Mouse (Mus musculus): Measurements from ENCODE around the gene Arhgef6. TPM values are rescaled to one million over a fixed set of nuclear protein-coding genes. Genes with fewer than 3 reads are reported as not detected.

The Arhgef6 gene
- polyA plus RNA-seq, 1 experiment from 2014 or later, result 36.1 TPM

GRCm38 (mm10) chrX:57233596-57233995 is 104.9 kb downstream of the Arhgef6 start:
- ATAC-seq (ENCODE audit: insufficient number of reproducible peaks, low FRiP score), result no peak
- Histone ChIP-seq H3K27me3 (replicated peaks) (no peaks in the 10 kb centered on the region), H3K27ac (ENCODE audit: poor library complexity, severe bottlenecking) (no peak overlapping the region), H3K9ac (no peak overlapping the region), H3K9me3 (replicated peaks) (0 out of 2 replicates have a peak, but pooled peaks cover 3% of the 10 kb centered on the region), H3K4me2 (no peak overlapping the region), H3K4me3 (no peak overlapping the region), H3K4me1 (replicated peaks) (no peaks in the 10 kb centered on the region), H3K36me3 (0 out of 2 replicates have a peak, but pooled peaks cover 3% of the 10 kb centered on the region)
- WGBS, result 60% methylated on average over 2 of the region's 2 CpGs

DNA sequence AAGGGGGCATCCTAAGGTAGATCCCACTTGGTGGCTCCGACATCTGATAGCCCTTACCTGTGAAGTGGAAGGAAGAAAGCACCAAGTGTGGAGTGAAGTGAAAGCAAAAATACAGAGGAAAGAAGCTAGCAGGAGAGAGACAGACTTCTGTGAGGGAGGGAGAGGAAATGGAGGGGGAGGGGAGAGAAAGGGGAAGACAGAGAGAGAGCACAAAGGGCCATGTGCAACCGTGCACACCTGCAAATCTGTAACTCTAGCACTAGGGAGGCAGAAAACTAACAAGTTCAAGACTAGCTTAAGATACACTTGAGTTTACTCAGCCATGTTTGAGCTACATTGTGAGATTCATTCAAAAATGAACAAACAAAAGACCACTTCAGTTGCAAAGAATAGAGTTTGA is 110.4 kb downstream of the Arhgef6 start:
- no peak overlapping the region for H3K4me3 ChIP-seq
- no peak for ATAC-seq (ENCODE audit: insufficient number of reproducible peaks, low FRiP score)
- H3K9ac ChIP-seq, result no peak overlapping the region
- no peaks in the 10 kb centered on the region for H3K36me3 ChIP-seq
- no peak overlapping the region for H3K27ac ChIP-seq (ENCODE audit: poor library complexity, severe bottlenecking)
- no peaks in the 10 kb centered on the region for H3K4me1 ChIP-seq (replicated peaks)
- WGBS, result 52% methylated on average over 2 of the region's 2 CpGs
- no peak overlapping the region for H3K4me2 ChIP-seq
- H3K9me3 ChIP-seq (replicated peaks), result no peaks in the 10 kb centered on the region
- no peaks in the 10 kb centered on the region for H3K27me3 ChIP-seq (replicated peaks)

- 81% methylated on average over 10 of the region's 10 CpGs for WGBS
These were observed 115.2 kb downstream of the Arhgef6 start for GRCm38 (mm10) chrX:57223301-57223700.

GRCm38 (mm10) chrX:57221881-57222280 is 116.6 kb downstream of the Arhgef6 start:
- H3K4me1 ChIP-seq (replicated peaks), result no peaks in the 10 kb centered on the region
- no peak overlapping the region for H3K4me2 ChIP-seq
- no peak overlapping the region for H3K27ac ChIP-seq (ENCODE audit: poor library complexity, severe bottlenecking)
- H3K9ac ChIP-seq, result no peak overlapping the region
- no peaks in the 10 kb centered on the region for H3K9me3 ChIP-seq (replicated peaks)
- ATAC-seq (ENCODE audit: insufficient number of reproducible peaks, low FRiP score), result no peak
- WGBS, result 82% methylated on average over 3 of the region's 3 CpGs
- no peak overlapping the region for H3K4me3 ChIP-seq
- no peaks in the 10 kb centered on the region for H3K27me3 ChIP-seq (replicated peaks)
- H3K36me3 ChIP-seq, result no peaks in the 10 kb centered on the region

More at GRCm38 (mm10) chrX:57223301-57223700, 115.2 kb downstream of the Arhgef6 start:
- H3K4me2 ChIP-seq, result no peak overlapping the region
- no peak overlapping the region for H3K4me3 ChIP-seq
- H3K36me3 ChIP-seq, result no peaks in the 10 kb centered on the region
- no peaks in the 10 kb centered on the region for H3K4me1 ChIP-seq (replicated peaks)
- no peaks in the 10 kb centered on the region for H3K27me3 ChIP-seq (replicated peaks)
- no peak overlapping the region for H3K27ac ChIP-seq (ENCODE audit: poor library complexity, severe bottlenecking)
- H3K9ac ChIP-seq, result no peak overlapping the region
- no peaks in the 10 kb centered on the region for H3K9me3 ChIP-seq (replicated peaks)
- ATAC-seq (ENCODE audit: insufficient number of reproducible peaks, low FRiP score), result no peak

DNA sequence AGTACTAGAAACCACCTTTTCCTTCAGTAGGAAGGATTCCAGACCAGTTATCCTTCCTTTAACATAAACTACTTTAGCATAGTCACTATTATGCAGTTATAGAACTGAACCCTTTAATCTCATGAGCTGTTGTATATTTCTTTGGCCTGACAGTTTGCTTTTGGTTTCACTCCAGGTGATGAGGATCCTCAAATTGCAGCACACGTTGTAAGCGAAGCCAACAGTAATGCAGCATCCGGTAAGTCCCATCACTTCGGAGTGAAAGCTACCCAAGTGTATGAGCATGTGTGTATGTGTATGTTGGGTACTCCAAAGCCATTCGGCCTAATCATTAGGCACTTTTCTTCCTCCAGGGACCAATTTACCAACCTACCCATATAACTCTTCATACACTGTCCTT is 119.0 kb downstream of the Arhgef6 start:
- no peak for ATAC-seq (ENCODE audit: insufficient number of reproducible peaks, low FRiP score)

GRCm38 (mm10) chrX:57216271-57216670 is 122.3 kb downstream of the Arhgef6 start:
- Histone ChIP-seq H3K4me1 (replicated peaks) (no peaks in the 10 kb centered on the region), H3K9ac (no peak overlapping the region), H3K9me3 (replicated peaks) (no peaks in the 10 kb centered on the region), H3K36me3 (no peaks in the 10 kb centered on the region), H3K27me3 (replicated peaks) (no peaks in the 10 kb centered on the region), H3K4me3 (no peak overlapping the region), H3K27ac (ENCODE audit: poor library complexity, severe bottlenecking) (no peak overlapping the region), H3K4me2 (no peak overlapping the region)
- WGBS, result 65% methylated on average over 5 of the region's 5 CpGs
- ATAC-seq (ENCODE audit: insufficient number of reproducible peaks, low FRiP score), result no peak

More for the DNA sequence above, 119.0 kb downstream of the Arhgef6 start:
- H3K27me3 ChIP-seq (replicated peaks), result no peaks in the 10 kb centered on the region
- no peaks in the 10 kb centered on the region for H3K36me3 ChIP-seq
- H3K4me2 ChIP-seq, result no peak overlapping the region
- H3K27ac ChIP-seq (ENCODE audit: poor library complexity, severe bottlenecking), result no peak overlapping the region
- WGBS, result 87% methylated on average over 5 of the region's 5 CpGs
- H3K9me3 ChIP-seq (replicated peaks), result no peaks in the 10 kb centered on the region
- H3K9ac ChIP-seq, result no peak overlapping the region
- no peaks in the 10 kb centered on the region for H3K4me1 ChIP-seq (replicated peaks)
- H3K4me3 ChIP-seq, result no peak overlapping the region

GRCm38 (mm10) chrX:57215495-57215894 is 123.0 kb downstream of the Arhgef6 start:
- H3K36me3 ChIP-seq, result no peaks in the 10 kb centered on the region
- H3K9me3 ChIP-seq (replicated peaks), result no peaks in the 10 kb centered on the region
- H3K4me2 ChIP-seq, result no peak overlapping the region
- H3K4me3 ChIP-seq, result no peak overlapping the region
- 85% methylated on average over 4 of the region's 4 CpGs for WGBS
- H3K4me1 ChIP-seq (replicated peaks), result no peaks in the 10 kb centered on the region
- no peak overlapping the region for H3K27ac ChIP-seq (ENCODE audit: poor library complexity, severe bottlenecking)
- no peak overlapping the region for H3K9ac ChIP-seq
- ATAC-seq (ENCODE audit: insufficient number of reproducible peaks, low FRiP score), result no peak
- no peaks in the 10 kb centered on the region for H3K27me3 ChIP-seq (replicated peaks)

GRCm38 (mm10) chrX:57212862-57213261 is 125.7 kb downstream of the Arhgef6 start:
- Histone ChIP-seq H3K9ac (no peak overlapping the region), H3K27me3 (replicated peaks) (no peaks in the 10 kb centered on the region), H3K4me1 (replicated peaks) (no peaks in the 10 kb centered on the region), H3K36me3 (no peaks in the 10 kb centered on the region), H3K27ac (ENCODE audit: poor library complexity, severe bottlenecking) (no peak overlapping the region), H3K4me3 (no peak overlapping the region), H3K4me2 (no peak overlapping the region), H3K9me3 (replicated peaks) (no peaks in the 10 kb centered on the region)
- 75% methylated on average over 3 of the region's 3 CpGs for WGBS
- no peak for ATAC-seq (ENCODE audit: insufficient number of reproducible peaks, low FRiP score)

DNA sequence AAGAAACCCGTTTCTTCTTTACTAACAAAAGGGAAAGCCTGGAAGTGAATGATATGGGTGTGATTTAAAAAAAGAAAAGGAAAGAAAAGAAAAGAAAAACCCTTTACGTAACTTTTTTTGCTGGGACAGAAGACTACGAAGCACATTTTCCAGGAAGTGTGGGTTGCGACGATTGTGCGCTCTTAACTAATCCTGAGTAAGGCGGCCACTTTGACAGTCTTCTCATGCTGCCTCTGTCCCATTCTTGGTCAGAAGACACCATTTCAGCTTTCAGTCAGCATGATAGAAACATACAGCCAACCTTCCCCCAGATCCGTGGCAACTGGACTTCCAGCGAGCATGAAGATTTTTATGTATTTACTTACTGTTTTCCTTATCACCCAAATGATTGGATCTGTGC is 126.7 kb downstream of the Arhgef6 start, which contains the start of gene Cd40lg:
Gene Cd40lg (plus strand): TSS at position 268 of the 400 bp plus-strand sequence.
- H3K36me3 ChIP-seq, result no peaks in the 10 kb centered on the region
- no peaks in the 10 kb centered on the region for H3K27me3 ChIP-seq (replicated peaks)
- H3K9me3 ChIP-seq (replicated peaks), result no peaks in the 10 kb centered on the region
- H3K4me1 ChIP-seq (replicated peaks), result no peaks in the 10 kb centered on the region
- H3K27ac ChIP-seq (ENCODE audit: poor library complexity, severe bottlenecking), result no peak within 1 kb of the TSS
- H3K4me2 ChIP-seq, result no peak within 1 kb of the TSS
- H3K9ac ChIP-seq, result no peak within 1 kb of the TSS
- no peak within 1 kb of the TSS for H3K4me3 ChIP-seq
- 79% methylated on average over 9 of the region's 9 CpGs for WGBS
- ATAC-seq (ENCODE audit: insufficient number of reproducible peaks, low FRiP score), result no peak

DNA sequence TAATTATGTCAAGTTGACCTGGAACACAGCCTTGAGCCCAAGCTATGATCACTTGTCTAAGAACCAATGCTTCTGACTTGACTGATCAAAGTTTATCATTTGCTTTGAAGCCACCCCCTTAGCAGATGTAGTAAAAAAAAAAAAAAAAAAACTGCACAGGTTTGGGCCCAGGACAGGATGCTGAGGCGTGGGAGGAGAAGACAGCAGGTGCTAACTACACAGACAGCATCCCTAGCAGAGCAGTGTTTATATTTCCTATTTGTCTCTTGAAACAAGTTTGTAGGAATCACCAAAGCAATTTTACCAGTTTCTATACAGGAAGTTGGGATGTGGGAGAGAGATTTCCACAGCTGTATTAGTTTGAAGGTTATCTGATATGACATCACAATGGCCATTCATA is 127.9 kb downstream of the Arhgef6 start:
- Histone ChIP-seq H3K36me3 (no peaks in the 10 kb centered on the region), H3K9ac (no peak overlapping the region), H3K27me3 (replicated peaks) (no peaks in the 10 kb centered on the region), H3K4me1 (replicated peaks) (no peaks in the 10 kb centered on the region), H3K4me2 (no peak overlapping the region), H3K27ac (ENCODE audit: poor library complexity, severe bottlenecking) (no peak overlapping the region), H3K9me3 (replicated peaks) (no peaks in the 10 kb centered on the region), H3K4me3 (no peak overlapping the region)
- ATAC-seq (ENCODE audit: insufficient number of reproducible peaks, low FRiP score), result no peak
- 52% methylated on average over 1 of the region's 1 CpGs for WGBS

GRCm38 (mm10) chrX:57200397-57200796 is 138.1 kb downstream of the Arhgef6 start:
- no peaks in the 10 kb centered on the region for H3K9me3 ChIP-seq (replicated peaks)
- H3K4me3 ChIP-seq, result no peak overlapping the region
- no peak for ATAC-seq (ENCODE audit: insufficient number of reproducible peaks, low FRiP score)
- no peaks in the 10 kb centered on the region for H3K4me1 ChIP-seq (replicated peaks)
- H3K27ac ChIP-seq (ENCODE audit: poor library complexity, severe bottlenecking), result no peak overlapping the region
- no peaks in the 10 kb centered on the region for H3K27me3 ChIP-seq (replicated peaks)
- WGBS, result 58% methylated on average over 2 of the region's 2 CpGs
- no peak overlapping the region for H3K4me2 ChIP-seq
- H3K9ac ChIP-seq, result no peak overlapping the region
- H3K36me3 ChIP-seq, result no peaks in the 10 kb centered on the region

DNA sequence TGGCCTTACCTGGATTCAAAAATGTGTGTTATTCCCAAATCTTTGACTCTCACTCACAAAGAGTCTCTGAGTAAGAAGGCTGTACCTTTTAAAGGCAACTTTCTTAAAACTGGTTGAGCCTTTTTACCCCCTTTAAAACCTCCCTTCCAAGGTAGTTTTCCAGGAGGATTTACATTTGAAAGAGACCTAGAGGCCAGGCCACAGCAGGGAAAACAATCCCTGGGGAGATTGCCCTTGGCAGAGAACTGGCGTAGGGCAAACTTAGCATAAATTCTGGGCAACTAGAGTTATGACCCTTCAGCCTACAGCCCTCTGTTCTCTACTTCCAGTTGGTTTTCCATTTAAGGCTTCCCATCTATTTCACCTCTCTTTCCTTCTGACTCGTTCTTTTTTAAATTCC is 140.5 kb downstream of the Arhgef6 start:
- no peak overlapping the region for H3K9ac ChIP-seq
- no peak for ATAC-seq (ENCODE audit: insufficient number of reproducible peaks, low FRiP score)
- H3K4me2 ChIP-seq, result no peak overlapping the region
- no peaks in the 10 kb centered on the region for H3K36me3 ChIP-seq
- no peak overlapping the region for H3K4me3 ChIP-seq
- H3K4me1 ChIP-seq (replicated peaks), result no peaks in the 10 kb centered on the region
- H3K27ac ChIP-seq (ENCODE audit: poor library complexity, severe bottlenecking), result no peak overlapping the region
- 43% methylated on average over 2 of the region's 2 CpGs for WGBS
- no peaks in the 10 kb centered on the region for H3K9me3 ChIP-seq (replicated peaks)
- no peaks in the 10 kb centered on the region for H3K27me3 ChIP-seq (replicated peaks)
